Mouse (Mus musculus) brain, embryonic 14.5 days (tissue): ENCODE measurements around the gene Samd13.

Experiments
- CTCF ChIP-seq: fragments of 200-500 bp; IDR thresholded peaks from 2 replicates; pipeline ENCODE4 v1.5.1; 2012; ENCODE audit warnings: inconsistent platforms, mild to moderate bottlenecking, moderate library complexity, borderline replicate concordance; ENCODE audit not compliant: insufficient read depth, insufficient read length; ENCODE audit errors: extremely low read depth
- POLR2A ChIP-seq: fragments of 200-500 bp; IDR thresholded peaks from 2 replicates; pipeline ENCODE4 v1.6.1; 2012; ENCODE audit warnings: mild to moderate bottlenecking, inconsistent platforms, borderline replicate concordance; ENCODE audit not compliant: poor library complexity, insufficient read depth, insufficient read length, severe bottlenecking; ENCODE audit errors: extremely low read depth

GRCm38 (mm10) chr3:146653692-146654091 lies 31.7 kb downstream of the Samd13 start:
- TF ChIP-seq CTCF, result no peak
- no peak for TF ChIP-seq POLR2A
